Mouse (Mus musculus) ES-Bruce4 (cell line): ENCODE measurements at regions not wholly inside any gene's neighbourhood (a gene's known extent, or its start where the extent isn't known, plus 50 kb on each side); places are given as distances from the start of the nearest gene placed in this dataset.

ENCODE experiments used
- CTCF ChIP-seq: IDR thresholded peaks from one replicate; pipeline ENCODE4 v1.8.1; 2011; ENCODE audit warnings: low read depth, low read length
- POLR2A ChIP-seq: IDR thresholded peaks from one replicate; pipeline ENCODE4 v1.8.1; 2011; ENCODE audit warnings: low read length; ENCODE audit not compliant: insufficient read depth

- TF ChIP-seq POLR2A (no peak), CTCF (no peak)
These were observed 806.6 kb upstream of the Msl3l2 start for GRCm38 (mm10) chr10:55300141-55300540.
